Mouse (Mus musculus) heart, adult 8-10 months (tissue): Measurements from ENCODE around the gene Aip. TPM values are rescaled to one million over a fixed set of nuclear protein-coding genes. Genes with fewer than 3 reads are reported as not detected.

Source experiments
- DNase-seq: peaks from one replicate; pipeline ENCODE4 v3.0.0; 2022; ENCODE audit warnings: low spot score
- total RNA-seq, 4 experiments: library from RNA; stranded (reverse); gene quantifications; 2 replicates each; pipeline ENCODE4 v1.2.4; 2022

The Aip gene
- total RNA-seq, 4 experiments from 2014 or later: 65.9 to 79.6 (median 70.7) TPM

- DNase-seq: peak; percentile 80
Measured at GRCm38 (mm10) chr19:4113186-4113805, 12.4 kb downstream of the Aip start.

DNA sequence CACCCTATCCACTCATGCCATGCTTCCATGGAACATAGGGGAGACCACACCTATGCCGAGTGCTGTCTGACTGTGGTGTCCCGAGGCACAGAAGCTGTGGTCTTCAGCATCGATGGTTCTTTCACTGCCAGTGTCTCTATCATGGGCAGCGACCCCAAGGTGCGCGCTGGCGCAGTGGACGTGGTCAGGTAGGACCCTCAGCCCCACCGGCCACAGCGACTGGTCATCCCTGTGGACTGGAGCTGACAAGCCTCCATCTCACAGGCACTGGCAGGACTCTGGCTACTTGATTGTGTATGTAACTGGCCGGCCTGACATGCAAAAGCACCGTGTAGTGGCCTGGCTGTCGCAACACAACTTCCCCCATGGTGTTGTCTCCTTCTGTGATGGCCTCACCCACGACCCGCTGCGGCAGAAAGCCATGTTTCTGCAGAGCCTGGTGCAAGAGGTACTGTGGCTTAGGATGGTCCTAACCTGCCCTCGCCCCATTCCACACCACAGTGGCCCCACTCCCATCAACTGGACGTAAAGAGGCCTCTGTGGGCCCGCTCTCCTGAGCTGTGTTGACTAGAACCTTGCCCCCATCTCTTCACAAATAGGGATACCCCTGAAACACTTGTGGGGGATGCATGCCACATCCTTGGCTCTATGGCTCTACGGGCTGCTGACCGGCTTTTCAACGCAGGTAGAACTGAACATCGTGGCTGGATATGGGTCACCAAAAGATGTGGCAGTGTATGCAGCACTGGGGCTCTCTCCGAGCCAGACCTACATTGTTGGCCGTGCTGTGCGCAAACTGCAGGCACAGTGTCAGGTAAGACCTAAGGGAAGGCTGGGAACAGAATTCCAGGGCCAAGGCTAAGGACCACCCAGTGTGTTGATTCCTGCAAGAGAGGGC lies 13.3 kb downstream of the Aip start:
- DNase-seq: no peak

- DNase-seq: no peak
Measured at GRCm38 (mm10) chr19:4108535-4108934, 17.1 kb downstream of the Aip start.

DNA sequence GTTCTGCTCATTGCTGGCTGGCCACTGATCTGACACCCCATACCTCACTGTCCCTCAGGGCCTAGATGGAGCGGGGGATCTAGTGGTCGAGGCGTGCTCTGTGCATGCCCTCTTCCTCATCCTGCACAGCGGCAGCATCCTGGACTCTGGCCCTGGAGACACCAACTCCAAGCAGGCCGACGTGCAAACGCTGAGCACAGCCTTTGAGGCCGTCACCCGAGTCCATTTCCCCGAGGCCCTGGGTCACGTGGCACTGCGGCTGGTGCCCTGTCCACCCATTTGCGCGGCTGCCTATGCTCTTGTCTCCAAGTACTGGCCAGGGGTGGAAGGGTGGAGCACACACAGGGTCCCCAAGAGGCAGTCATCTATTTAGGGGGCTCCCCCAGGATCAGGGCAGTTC lies 19.0 kb downstream of the Aip start:
- DNase-seq: no peak

DNA sequence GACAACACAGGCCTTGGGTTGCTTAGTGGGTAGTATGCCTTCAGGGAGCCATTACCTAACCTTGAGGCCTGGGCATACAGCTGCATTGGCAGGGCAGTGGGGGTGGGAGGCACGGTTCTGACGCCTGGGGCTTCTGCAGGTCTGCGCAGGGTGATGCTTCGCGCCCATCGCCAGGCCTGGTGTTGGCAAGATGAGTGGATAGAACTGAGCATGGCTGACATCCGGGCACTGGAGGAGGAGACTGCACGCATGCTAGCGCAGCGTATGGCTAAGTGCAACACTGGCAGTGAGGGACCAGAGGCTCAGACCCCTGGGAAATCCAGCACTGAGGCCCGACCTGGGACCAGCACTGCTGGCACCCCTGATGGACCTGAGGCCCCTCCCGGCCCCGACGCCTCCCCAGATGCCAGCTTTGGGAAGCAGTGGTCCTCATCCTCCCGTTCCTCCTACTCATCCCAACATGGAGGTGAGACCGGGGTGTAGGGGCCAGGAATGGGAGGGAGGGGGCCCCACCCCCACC lies 20.9 kb downstream of the Aip start:
- DNase-seq: no peak

- DNase-seq: no peak
Measured at GRCm38 (mm10) chr19:4103792-4104191, 21.9 kb downstream of the Aip start.

DNA sequence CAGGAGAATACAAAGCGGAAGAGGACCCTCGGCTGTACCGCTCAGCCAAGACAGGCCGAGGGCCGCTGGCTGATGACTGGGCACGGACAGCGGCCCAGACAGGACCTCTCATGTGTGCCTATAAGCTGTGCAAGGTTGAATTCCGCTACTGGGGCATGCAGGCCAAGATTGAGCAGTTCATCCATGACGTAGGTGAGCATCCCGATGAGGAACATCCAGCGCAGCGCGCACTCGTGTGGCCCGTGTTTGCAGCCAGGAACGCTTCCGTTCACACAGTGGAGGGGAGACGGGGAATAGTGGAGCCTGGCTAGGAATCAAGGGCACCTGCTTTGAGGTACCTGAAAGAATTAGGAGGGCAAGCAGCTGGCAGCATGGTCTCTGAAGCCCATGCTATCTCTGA lies 22.4 kb downstream of the Aip start:
- DNase-seq: no peak

- no peak for DNase-seq
Measured at GRCm38 (mm10) chr19:4102626-4103025, 23.0 kb downstream of the Aip start.

- no peak for DNase-seq
Measured at GRCm38 (mm10) chr19:4102049-4102448, 23.6 kb downstream of the Aip start.

DNA sequence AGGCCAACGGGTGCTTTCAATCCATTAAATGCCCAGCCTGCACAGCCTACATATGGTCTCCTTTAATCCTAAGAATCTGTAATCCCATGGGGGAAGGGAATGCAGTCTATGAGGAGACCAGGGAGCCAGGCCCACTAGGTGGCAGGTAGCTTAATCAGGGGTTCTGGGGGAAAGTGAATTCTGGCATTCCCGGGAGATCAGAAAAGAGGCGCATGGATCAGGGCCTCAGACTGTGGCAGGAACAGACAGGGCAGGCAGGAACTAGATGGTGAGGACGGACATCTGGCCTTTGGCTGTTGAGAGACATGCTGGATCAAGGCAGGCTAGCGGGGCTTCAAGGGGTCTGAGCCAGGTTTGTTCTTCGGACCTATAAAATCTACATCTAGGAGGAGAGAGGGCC lies 24.2 kb downstream of the Aip start:
- DNase-seq: no peak

DNA sequence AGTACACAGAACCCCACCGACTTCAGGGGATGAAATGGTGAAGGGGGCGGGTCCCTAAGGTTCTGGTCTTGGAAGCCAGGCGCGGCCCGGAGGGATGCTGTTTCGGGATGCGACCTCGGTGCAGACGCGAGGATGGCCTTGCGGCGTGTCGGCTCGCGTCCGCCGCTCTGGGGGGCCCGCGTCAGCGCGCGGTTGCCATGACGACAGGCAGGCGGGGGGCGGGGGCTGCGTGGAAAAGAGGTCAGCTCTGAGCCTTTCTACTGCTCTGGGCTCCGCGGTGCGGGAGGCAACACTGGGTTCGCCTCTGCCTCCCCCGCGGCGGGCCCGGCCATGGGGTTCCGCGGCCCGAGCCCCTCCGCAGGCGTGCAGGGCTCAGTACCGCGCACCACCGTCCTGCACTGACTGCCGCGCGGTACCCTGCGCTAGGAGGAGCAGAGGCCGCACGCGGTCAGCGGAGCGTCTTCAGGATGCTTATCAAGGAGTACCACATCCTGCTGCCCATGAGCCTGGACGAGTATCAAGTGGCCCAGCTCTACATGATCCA lies 24.9 kb downstream of the Aip start:
- DNase-seq: no peak

DNA sequence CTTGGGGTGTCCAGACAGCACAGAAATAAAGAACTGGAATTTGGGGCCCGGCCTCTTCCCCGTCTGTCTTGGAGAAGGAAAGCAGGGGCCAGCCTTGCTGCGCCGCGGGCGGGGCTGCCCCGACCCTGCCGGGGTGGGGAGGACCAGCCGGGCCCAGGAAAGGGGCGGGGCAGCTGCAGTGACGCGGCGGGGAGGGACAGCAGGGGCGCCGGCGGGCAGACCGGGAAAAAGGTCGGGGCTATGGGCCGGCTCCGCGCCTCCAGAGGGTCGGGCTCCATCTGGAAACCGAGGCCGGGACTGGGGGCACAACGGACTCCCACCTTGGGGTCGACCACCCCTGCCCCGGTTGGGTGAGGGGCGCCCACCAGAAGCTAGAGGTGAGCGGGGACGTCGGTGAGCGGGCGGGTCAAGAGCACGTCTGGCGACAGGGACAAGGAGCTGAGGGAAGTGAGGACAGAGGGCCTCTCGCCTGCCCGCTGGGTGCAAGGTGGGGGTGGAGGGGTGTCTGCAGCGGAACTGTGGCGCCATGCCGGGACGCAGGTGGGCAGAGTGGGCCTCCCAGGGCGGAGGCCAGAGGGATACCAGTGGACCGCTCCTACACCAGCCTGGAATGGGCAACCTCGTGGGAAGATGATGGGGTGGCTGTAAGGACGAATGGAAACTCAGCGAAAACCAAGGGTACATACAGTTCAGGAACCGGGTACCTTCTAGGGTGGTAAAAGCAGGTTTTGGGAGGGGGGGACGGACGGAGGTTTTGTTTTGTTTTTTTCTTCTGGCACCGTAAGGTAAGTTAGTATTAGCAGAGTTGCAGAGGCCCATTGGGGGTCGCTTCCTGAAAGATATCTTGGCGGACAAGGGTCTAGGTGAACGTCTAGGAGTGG lies 25.6 kb downstream of the Aip start, which contains the start of gene Pitpnm1:
TSS of gene Pitpnm1 (plus strand) at position 162 of the 881 bp plus-strand sequence.
- DNase-seq: peak; percentile 77

DNA sequence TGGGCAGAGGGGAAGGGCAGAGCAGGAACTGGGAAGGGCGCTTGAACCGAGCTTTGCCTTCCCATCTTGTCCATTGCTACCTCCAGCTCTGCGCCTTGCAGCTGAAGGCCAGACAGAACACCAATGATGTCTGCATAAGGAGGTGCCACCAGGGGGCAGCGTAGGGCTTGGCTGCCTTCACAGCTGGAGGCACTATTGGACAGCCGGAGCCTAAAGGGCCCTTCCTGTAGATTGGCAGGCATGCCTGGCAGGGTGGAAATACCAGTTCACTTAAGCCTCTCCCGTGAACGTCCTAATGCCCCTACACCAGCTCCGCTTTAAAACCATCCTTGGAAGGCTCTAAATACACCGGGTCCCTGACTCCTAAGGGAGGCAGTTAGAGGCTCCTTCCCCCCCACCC lies 26.6 kb downstream of the Aip start:
- peak; percentile 91 for DNase-seq

DNA sequence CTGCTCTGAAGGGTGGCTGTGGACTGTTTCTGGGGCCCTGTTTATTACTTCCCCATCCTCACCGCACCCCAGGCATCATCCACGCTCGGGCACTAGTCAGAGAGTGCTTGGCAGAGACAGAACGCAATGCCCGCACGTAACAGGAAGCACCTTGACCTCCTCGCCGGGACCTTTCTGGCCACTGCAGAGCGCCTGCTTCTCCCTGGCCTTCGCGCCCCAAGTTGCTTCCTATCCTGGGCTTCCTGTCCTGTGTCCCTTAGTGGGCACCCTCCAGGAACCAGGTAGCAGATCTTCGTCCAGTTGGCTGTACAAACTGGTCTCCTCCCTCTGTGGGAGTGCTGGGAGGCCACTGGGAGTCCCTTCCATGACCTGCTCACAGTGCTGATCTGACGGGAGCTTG lies 27.2 kb downstream of the Aip start:
- DNase-seq: no peak

DNA sequence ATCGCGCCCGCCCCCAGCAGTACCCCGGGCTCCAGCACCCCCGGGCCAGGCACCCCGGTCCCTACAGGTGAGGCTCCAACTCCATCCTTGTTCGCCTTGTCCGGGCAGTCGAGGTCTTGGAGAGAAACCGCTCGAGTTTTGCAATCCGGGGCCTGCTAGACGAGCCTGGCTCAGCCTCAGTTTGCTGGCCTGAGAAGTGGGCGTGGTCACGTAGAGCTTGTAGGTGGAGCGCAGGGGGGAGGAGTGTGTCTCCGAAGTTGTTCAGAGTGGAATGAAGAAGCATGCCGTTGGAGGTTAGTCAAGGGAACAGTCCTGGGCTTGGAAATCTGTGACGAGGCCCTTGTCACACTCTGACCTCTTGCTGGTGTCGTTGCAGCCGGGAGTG lies 28.2 kb downstream of the Aip start:
- DNase-seq: peak; percentile 83

DNA sequence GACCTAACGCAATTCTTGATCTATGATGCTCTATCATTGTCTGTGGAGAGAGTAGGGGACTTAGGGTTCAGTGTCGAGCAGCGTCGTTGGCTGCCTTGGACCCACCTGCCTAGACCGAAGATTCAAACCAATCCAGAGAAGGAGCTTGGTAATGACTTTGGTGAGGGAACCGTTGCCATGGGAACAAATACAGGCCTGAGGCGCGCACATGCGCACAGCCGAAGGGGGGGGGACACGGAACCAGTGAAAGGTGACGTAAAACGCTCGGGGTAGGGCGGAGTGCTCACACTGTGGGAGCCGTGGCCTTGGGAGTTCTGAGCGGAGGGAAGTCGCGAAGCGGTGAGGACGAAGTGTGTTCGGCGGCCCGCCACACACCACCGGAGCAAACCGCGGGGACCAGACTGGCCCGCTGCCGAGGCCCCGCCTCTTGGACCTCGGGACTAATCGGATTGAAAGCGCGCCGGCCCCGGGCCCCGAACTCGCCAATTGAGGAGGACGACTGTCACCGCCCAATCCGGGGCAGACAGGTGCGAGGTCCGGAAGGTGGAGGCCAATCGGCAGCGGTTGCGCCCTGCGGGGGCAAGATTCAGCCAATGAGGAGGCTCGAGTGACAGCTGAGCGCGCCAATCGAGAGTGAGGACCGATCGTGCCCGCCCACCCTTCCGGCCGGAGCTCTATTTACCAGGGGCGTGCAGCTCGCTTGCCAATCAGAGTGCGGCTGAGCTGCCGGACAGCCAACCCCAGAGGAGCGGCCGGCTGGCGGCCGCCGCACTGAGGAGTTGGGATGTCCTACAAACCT lies 28.8 kb downstream of the Aip start, which contains the start of gene Cdk2ap2:
TSS of gene Cdk2ap2 (plus strand) at position 541 of the 799 bp plus-strand sequence.
- DNase-seq: peak; percentile 99

- DNase-seq: no peak
Measured at GRCm38 (mm10) chr19:4095802-4096201, 29.9 kb downstream of the Aip start.

- DNase-seq: no peak
Measured at GRCm38 (mm10) chr19:4094774-4095303, 30.8 kb downstream of the Aip start.

GRCm38 (mm10) chr19:4094348-4094747 lies 31.3 kb downstream of the Aip start:
- no peak for DNase-seq

- no peak for DNase-seq
Measured at GRCm38 (mm10) chr19:4093772-4094171, 31.9 kb downstream of the Aip start.
